Mouse (Mus musculus) lung, adult 2 months (tissue): ENCODE data around the gene Reep3.

Experiments
- CTCF ChIP-seq: fragments of 200-500 bp; IDR thresholded peaks from 2 replicates; pipeline ENCODE4 v1.5.1; 2011; ENCODE audit warnings: mild to moderate bottlenecking, low read length, control low read depth; ENCODE audit not compliant: insufficient read depth
- POLR2A ChIP-seq: fragments of 200-500 bp; IDR thresholded peaks from 2 replicates; pipeline ENCODE4 v1.6.1; 2011; ENCODE audit warnings: low read depth, mild to moderate bottlenecking, control low read depth, low read length, borderline replicate concordance; ENCODE audit errors: extremely low read depth

DNA sequence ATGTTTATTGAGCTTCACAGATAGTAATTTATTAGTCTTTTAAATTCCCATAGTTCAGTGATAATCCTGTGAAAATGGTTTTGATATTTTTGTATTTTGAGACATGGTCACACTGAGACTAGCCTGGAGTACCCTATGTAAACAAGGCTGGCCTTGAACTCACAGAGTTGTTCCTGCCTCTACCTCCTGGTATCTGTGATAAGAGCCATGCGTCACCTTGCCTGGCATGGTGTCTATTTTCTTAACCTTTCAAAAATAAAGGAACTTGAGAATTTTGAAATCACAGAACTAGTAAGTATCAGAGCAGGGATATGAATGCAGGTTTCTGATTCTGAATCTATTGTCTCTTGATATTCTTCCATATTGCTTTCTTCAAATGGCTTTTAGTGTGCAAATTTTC is 35.0 kb upstream of the Reep3 start:
- TF ChIP-seq CTCF (no peak), POLR2A (no peak)
